Mouse (Mus musculus) c-Kit-positive CD71-positive TER-119-negative erythroid progenitor cells, embryonic 14.5 days (primary cell): Measurements from ENCODE around the gene Tmem263.

ENCODE experiments used
- DNase-seq: peaks from one replicate; pipeline ENCODE4 v3.0.0-alpha.2; 2013; ENCODE audit warnings: low read depth

The Tmem263 gene

GRCm38 (mm10) chr10:85102247-85103084 is at the start of gene Tmem263, which contains the start of gene Fhl4:
Gene Tmem263 (plus strand): TSS chr10:85102627.
Gene Fhl4 (minus strand): TSS chr10:85102495.
- DNase-seq = peak; percentile 70

- DNase-seq = no peak
Measured at GRCm38 (mm10) chr10:85054876-85055275, 47.6 kb upstream of the Tmem263 start.

GRCm38 (mm10) chr10:85071605-85072152 is 30.7 kb upstream of the Tmem263 start:
- no peak for DNase-seq

GRCm38 (mm10) chr10:85101841-85102240 is 586 bp upstream of the Tmem263 start:
- DNase-seq = peak; percentile 49

GRCm38 (mm10) chr10:85103085-85103885 is 858 bp downstream of the Tmem263 start:
- DNase-seq = peak; percentile 16

GRCm38 (mm10) chr10:85114409-85114808 is 12.0 kb downstream of the Tmem263 start:
- DNase-seq = no peak

GRCm38 (mm10) chr10:85125184-85125583 is 22.8 kb downstream of the Tmem263 start:
- no peak for DNase-seq

- peak; percentile 96 for DNase-seq
Measured at GRCm38 (mm10) chr10:85127395-85128287, 25.2 kb downstream of the Tmem263 start, which contains the start of gene Mterf2. Gene Mterf2 (minus strand): TSS chr10:85128027.

GRCm38 (mm10) chr10:85128453-85128852 is 26.0 kb downstream of the Tmem263 start:
- DNase-seq = peak; percentile 28

GRCm38 (mm10) chr10:85136573-85136972 is 34.1 kb downstream of the Tmem263 start:
- no peak for DNase-seq

GRCm38 (mm10) chr10:85141465-85141864 is 39.0 kb downstream of the Tmem263 start:
- no peak for DNase-seq

- DNase-seq = no peak
Measured at GRCm38 (mm10) chr10:85146282-85146681, 43.9 kb downstream of the Tmem263 start.

- no peak for DNase-seq
Measured at GRCm38 (mm10) chr10:85149226-85149625, 46.8 kb downstream of the Tmem263 start.

- peak; percentile 43 for DNase-seq
Measured at GRCm38 (mm10) chr10:85154195-85154594, 51.8 kb downstream of the Tmem263 start.

- DNase-seq = no peak
Measured at GRCm38 (mm10) chr10:85157451-85157850, 55.0 kb downstream of the Tmem263 start.

- no peak for DNase-seq
Measured at GRCm38 (mm10) chr10:85159989-85160619, 57.7 kb downstream of the Tmem263 start.

GRCm38 (mm10) chr10:85161745-85162351 is 59.4 kb downstream of the Tmem263 start:
- no peak for DNase-seq

GRCm38 (mm10) chr10:85164791-85165190 is 62.4 kb downstream of the Tmem263 start:
- DNase-seq = no peak

- no peak for DNase-seq
Measured at GRCm38 (mm10) chr10:85165306-85165705, 62.9 kb downstream of the Tmem263 start.
